ENCODE assay signal across 8 mouse cellular contexts in genomic region chr12:99305784-99306535, GRCm38 (mm10).
DNase-seq lines count a peak whose midpoint lies in the region; ATAC-seq and TF ChIP-seq lines count a peak whose summit lies in the region.

No protein-coding gene starts in this region.

- ATAC-seq in limb, embryonic 13.5 days (ENCODE audit: low FRiP score, low read depth): peak; percentile 57

- peak; percentile 47 to 50 for DNase-seq in heart, adult 18-20 months
- no peak for DNase-seq in heart, postnatal 25 days (ENCODE audit: low spot score)
- peak; percentile 45 to 51 for DNase-seq in gastrocnemius, adult 8-10 months (ENCODE audit: low spot score in 2 of 2)
- no peak for DNase-seq in right cerebral cortex, postnatal 36 days (ENCODE audit: low spot score in 2 of 2)
- no peak for DNase-seq in layer of hippocampus, postnatal 25 days (ENCODE audit: extremely low spot score in 1 of 2, low spot score in 1 of 2)
- DNase-seq in spleen, postnatal 14 days (ENCODE audit: low spot score in 2 of 2): no peak

- H3K27ac ChIP-seq in bone marrow, adult 2 months (ENCODE audit: control insufficient read depth, insufficient read depth, low read depth, low read length, poor library complexity): peak overlapping the region; percentile 26; the same call in 1 of the 2 replicates
- peak overlapping the region; percentile 10; the same call in 1 of the 2 replicates for H3K27ac ChIP-seq in limb, embryonic 13.5 days

- no peak for TF ChIP-seq CTCF in bone marrow, adult 2 months (IDR thresholded peaks at IDR 0.05; ENCODE audit: control insufficient read depth, insufficient read depth, low read length)

- peaks cover 3% of the 10 kb centered on the region; the same call in 1 of the 2 replicates for H3K4me1 ChIP-seq in bone marrow, adult 2 months (ENCODE audit: control insufficient read depth, insufficient read depth, low read length)
- peaks cover 70% of the 10 kb centered on the region for H3K4me1 ChIP-seq in limb, embryonic 13.5 days

- H3K9me3 ChIP-seq in limb, embryonic 13.5 days: no peaks in the 10 kb centered on the region

- H3K27me3 ChIP-seq in limb, embryonic 13.5 days: no peaks in the 10 kb centered on the region

- H3K9ac ChIP-seq in limb, embryonic 13.5 days: no peak overlapping the region

- WGBS in bone marrow, adult 2 months: 59% methylated on average over 14 of the region's 14 CpGs
- 57% methylated on average over 14 of the region's 14 CpGs for WGBS in limb, embryonic 13.5 days

- intact Hi-C loops in heart, postnatal 25 days (cut with DNase I): no loop called here

- H3K4me2 ChIP-seq in limb, embryonic 13.5 days (replicated peaks): peak overlapping the region; percentile 5; the same call in 1 of the 2 replicates

- no peak overlapping the region for H3K4me3 ChIP-seq in bone marrow, adult 2 months (replicated peaks; ENCODE audit: control insufficient read depth, low read depth, low read length)
- H3K4me3 ChIP-seq in limb, embryonic 13.5 days: no peak overlapping the region

- TF ChIP-seq POLR2A in bone marrow, adult 2 months (IDR thresholded peaks at IDR 0.05; ENCODE audit: borderline replicate concordance, control insufficient read depth, low read depth, low read length): no peak

- H3K36me3 ChIP-seq in limb, embryonic 13.5 days: no peaks in the 10 kb centered on the region

Comparison
In these comparisons a context has a peak if more than half of its experiments do, and no peak if none do; other contexts are left out.
1. DNase-seq: peak in heart, adult 18-20 months (2 of 2) and gastrocnemius, adult 8-10 months (2 of 2); none in heart, postnatal 25 days (single experiment), right cerebral cortex, postnatal 36 days (0 of 2), layer of hippocampus, postnatal 25 days (0 of 2) and spleen, postnatal 14 days (0 of 2).